Mouse (Mus musculus) limb, embryonic 11.5 days (tissue): ENCODE measurements around the gene Csad. TPM values are rescaled to one million over a fixed set of nuclear protein-coding genes. Genes with fewer than 3 reads are reported as not detected.
"Not testable (repeated sequence)": the region's sequence is repeated elsewhere in the genome, so short reads cannot be mapped to it uniquely, and the experiment has no call there.

Experiments
- ATAC-seq: fragments of 200-750 bp; cut with Nextera tagmentation; 2 replicates; pipeline ENCODE4 v1.8.0; 2017; ENCODE audit warnings: low read depth; ENCODE audit not compliant: insufficient number of reproducible peaks, low FRiP score, low TSS enrichment
- DNase-seq: peaks from one replicate; pipeline ENCODE4 v3.0.0-alpha.2; 2015; ENCODE audit warnings: low spot score
- H3K27ac ChIP-seq: fragments of 300-500 bp; sonication (generic); replicated peaks from 2 replicates; pipeline ENCODE4 v1.5.1; 2014; ENCODE audit warnings: low read depth, mild to moderate bottlenecking, low read length
- H3K27me3 ChIP-seq: fragments of 300-500 bp; sonication (generic); 2 replicates; pipeline ENCODE4 v1.6.1; 2014; ENCODE audit warnings: mild to moderate bottlenecking, low read length, mixed read lengths; ENCODE audit not compliant: control insufficient read depth, insufficient read depth
- H3K36me3 ChIP-seq: fragments of 300-500 bp; sonication (generic); 2 replicates; pipeline ENCODE4 v1.6.1; 2014; ENCODE audit warnings: mild to moderate bottlenecking, low read length, moderate library complexity, mixed read lengths; ENCODE audit not compliant: control insufficient read depth, insufficient read depth
- H3K4me1 ChIP-seq: fragments of 300-500 bp; sonication (generic); 2 replicates; pipeline ENCODE4 v1.6.1; 2014; ENCODE audit warnings: low read length, mixed read lengths; ENCODE audit not compliant: control insufficient read depth, insufficient read depth
- H3K4me2 ChIP-seq: fragments of 300-500 bp; sonication (generic); 2 replicates; pipeline ENCODE4 v1.6.1; 2014; ENCODE audit warnings: low read depth, mild to moderate bottlenecking, moderate library complexity; ENCODE audit not compliant: severe bottlenecking
- H3K4me3 ChIP-seq: fragments of 300-500 bp; sonication (generic); 2 replicates; pipeline ENCODE4 v1.5.1; 2014; ENCODE audit warnings: low read depth, low read length
- H3K9ac ChIP-seq: fragments of 300-500 bp; sonication (generic); 2 replicates; pipeline ENCODE4 v1.6.1; 2014; ENCODE audit warnings: mild to moderate bottlenecking, low read length
- H3K9me3 ChIP-seq: fragments of 300-500 bp; sonication (generic); 2 replicates; pipeline ENCODE4 v1.6.1; 2016; ENCODE audit warnings: low read length; ENCODE audit not compliant: control insufficient read depth
- WGBS: fragments of 180-500 bp; shearing (Covaris S2); extraction: QIAGEN DNeasy Blood & Tissue Kit; methylation state at CpG from one replicate; pipeline ENCODE4 v1.1.7; 2014; 5-methylcytosine and 5-hydroxymethylcytosine counted together
- polyA plus RNA-seq: library from polyadenylated mRNA; unstranded; fragments of >200 nt; fragmentation: Nextera tagmentation; extraction: Ambion mirVana; gene quantifications from 2 replicates; pipeline ENCODE4 v1.2.1, GENCODE M21; 2014

Gene Csad
- polyA plus RNA-seq, 1 experiment from 2014 or later = 37.3 TPM

DNA sequence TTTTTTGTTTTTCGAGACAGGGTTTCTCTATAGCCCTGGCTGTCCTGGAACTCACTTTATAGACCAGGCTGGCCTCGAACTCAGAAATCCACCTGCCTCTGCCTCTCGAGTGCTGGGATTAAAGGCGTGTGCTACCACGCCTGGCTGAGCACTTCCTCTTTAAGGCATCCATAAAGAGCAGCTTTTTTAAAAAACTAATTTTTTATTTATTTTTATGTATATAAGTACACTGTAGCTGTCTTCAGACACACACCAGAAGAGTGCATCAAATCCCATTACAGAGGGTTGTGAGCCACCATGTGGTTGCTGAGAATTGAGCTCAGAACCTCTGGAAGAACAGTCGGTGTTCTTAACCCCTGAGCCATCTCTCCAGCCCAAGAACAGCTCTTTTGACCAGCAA, 21.1 kb upstream of the Csad start:
- not testable (repeated sequence) for H3K9ac ChIP-seq, H3K4me1 ChIP-seq, DNase-seq, H3K36me3 ChIP-seq, H3K4me2 ChIP-seq, H3K27me3 ChIP-seq, H3K9me3 ChIP-seq, H3K27ac ChIP-seq, H3K4me3 ChIP-seq, ATAC-seq
- 79% methylated on average over 6 of the region's 6 CpGs for WGBS

GRCm38 (mm10) chr15:102224992-102225617, 20.6 kb upstream of the Csad start:
- Histone ChIP-seq H3K27ac (no peak overlapping the region), H3K9ac (peak overlapping the region; percentile 55; the same call in 1 of the 2 replicates)
- 11% methylated on average over 21 of the region's 21 CpGs for WGBS

GRCm38 (mm10) chr15:102224186-102224991, 19.9 kb upstream of the Csad start:
- Histone ChIP-seq H3K27ac (no peak overlapping the region), H3K4me1 (no peaks in the 10 kb centered on the region), H3K4me2 (peak overlapping the region; percentile 75)

More at GRCm38 (mm10) chr15:102224992-102225617, 20.6 kb upstream of the Csad start:
- Histone ChIP-seq H3K4me2 (peak overlapping the region; percentile 75), H3K27me3 (peaks cover 7% of the 10 kb centered on the region), H3K4me3 (peak overlapping the region; percentile 25), H3K4me1 (no peaks in the 10 kb centered on the region), H3K36me3 (no peaks in the 10 kb centered on the region), H3K9me3 (no peaks in the 10 kb centered on the region)
- ATAC-seq = no peak
- DNase-seq = no peak

GRCm38 (mm10) chr15:102222386-102222785, 17.9 kb upstream of the Csad start:
- Histone ChIP-seq H3K4me1 (no peaks in the 10 kb centered on the region), H3K4me2 (no peak overlapping the region), H3K36me3 (no peaks in the 10 kb centered on the region), H3K9ac (no peak overlapping the region), H3K4me3 (no peak overlapping the region), H3K9me3 (no peaks in the 10 kb centered on the region), H3K27me3 (peaks cover 7% of the 10 kb centered on the region), H3K27ac (no peak overlapping the region)
- ATAC-seq = no peak
- DNase-seq = no peak
- 71% methylated on average over 10 of the region's 10 CpGs for WGBS

More at GRCm38 (mm10) chr15:102224186-102224991, 19.9 kb upstream of the Csad start:
- no peaks in the 10 kb centered on the region for H3K9me3 ChIP-seq
- peak overlapping the region; percentile 25 for H3K4me3 ChIP-seq
- 3% methylated on average over 43 of the region's 43 CpGs for WGBS
- peak overlapping the region; percentile 55 for H3K9ac ChIP-seq
- H3K27me3 ChIP-seq = peaks cover 7% of the 10 kb centered on the region
- no peaks in the 10 kb centered on the region for H3K36me3 ChIP-seq
- peak; percentile 69 for ATAC-seq
- peak; percentile 90 for DNase-seq

GRCm38 (mm10) chr15:102217325-102217724, 12.8 kb upstream of the Csad start:
- Histone ChIP-seq H3K4me1 (no peaks in the 10 kb centered on the region), H3K27me3 (no peaks in the 10 kb centered on the region), H3K9me3 (no peaks in the 10 kb centered on the region), H3K4me3 (no peak overlapping the region), H3K36me3 (peaks cover 13% of the 10 kb centered on the region; the same call in 1 of the 2 replicates), H3K27ac (no peak overlapping the region), H3K9ac (no peak overlapping the region), H3K4me2 (no peak overlapping the region)
- DNase-seq (no peak), ATAC-seq (no peak)
- 85% methylated on average over 7 of the region's 7 CpGs for WGBS

GRCm38 (mm10) chr15:102216459-102217228, 12.1 kb upstream of the Csad start:
- 88% methylated on average over 16 of the region's 16 CpGs for WGBS
- H3K4me1 ChIP-seq = no peaks in the 10 kb centered on the region
- H3K36me3 ChIP-seq = peaks cover 15% of the 10 kb centered on the region; the same call in 1 of the 2 replicates
- DNase-seq = no peak
- no peaks in the 10 kb centered on the region for H3K27me3 ChIP-seq
- H3K4me2 ChIP-seq = no peak overlapping the region
- no peaks in the 10 kb centered on the region for H3K9me3 ChIP-seq
- no peak overlapping the region for H3K4me3 ChIP-seq
- H3K9ac ChIP-seq = no peak overlapping the region
- 0 out of 2 replicates have a peak, but pooled peaks have one; percentile 25 for ATAC-seq
- H3K27ac ChIP-seq = no peak overlapping the region

DNA sequence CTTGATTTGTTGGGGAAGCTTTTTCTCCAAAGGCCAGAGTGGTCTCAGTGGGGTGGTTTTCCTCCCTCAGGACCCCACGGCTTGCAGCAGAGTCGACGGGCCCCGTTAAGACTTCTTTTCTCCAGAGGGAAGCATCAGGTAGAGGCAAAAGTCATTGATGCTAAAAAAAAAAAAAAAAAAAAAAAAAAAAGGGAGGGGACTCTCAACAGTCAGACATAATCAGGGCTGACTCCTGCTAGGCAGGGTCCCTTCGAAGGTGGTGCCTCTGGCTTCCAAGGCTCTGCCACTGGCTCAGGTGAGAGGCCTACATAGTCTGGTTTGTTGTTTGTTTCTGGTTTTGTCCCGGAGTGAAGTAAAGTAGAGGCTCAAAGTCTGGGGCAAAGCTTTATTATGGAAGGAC, 11.1 kb upstream of the Csad start:
- Histone ChIP-seq H3K9ac (no peak overlapping the region), H3K4me3 (no peak overlapping the region), H3K4me1 (no peaks in the 10 kb centered on the region), H3K27me3 (no peaks in the 10 kb centered on the region), H3K27ac (no peak overlapping the region), H3K4me2 (no peak overlapping the region), H3K36me3 (peaks cover 15% of the 10 kb centered on the region; the same call in 1 of the 2 replicates), H3K9me3 (no peaks in the 10 kb centered on the region)
- 67% methylated on average over 6 of the region's 6 CpGs for WGBS
- DNase-seq = no peak
- ATAC-seq = no peak

DNA sequence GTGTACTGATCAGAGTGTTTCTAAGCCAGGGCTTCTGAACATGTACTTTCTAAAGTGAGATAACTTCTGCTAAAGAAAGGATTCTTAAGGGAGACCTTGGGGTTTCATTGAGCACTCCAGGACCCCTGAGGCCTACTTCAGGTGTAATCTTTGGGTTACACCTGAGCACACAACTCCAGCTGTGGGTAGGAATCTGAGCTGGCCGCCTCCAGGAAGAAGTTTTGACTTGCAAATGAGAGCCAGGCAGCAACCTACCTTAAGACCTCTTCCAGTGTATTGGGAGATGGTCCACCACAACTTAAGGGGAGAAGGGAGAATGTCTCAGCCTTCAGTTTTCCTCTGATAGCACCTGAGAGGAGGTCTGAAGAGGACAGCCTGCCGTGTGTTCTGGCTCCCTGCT, 9.6 kb upstream of the Csad start:
- H3K27ac ChIP-seq = no peak overlapping the region
- H3K27me3 ChIP-seq = no peaks in the 10 kb centered on the region
- H3K9me3 ChIP-seq = no peaks in the 10 kb centered on the region
- no peak overlapping the region for H3K4me3 ChIP-seq
- no peak overlapping the region for H3K4me2 ChIP-seq
- peaks cover 16% of the 10 kb centered on the region; the same call in 1 of the 2 replicates for H3K36me3 ChIP-seq
- WGBS = 43% methylated on average over 2 of the region's 2 CpGs
- no peak overlapping the region for H3K9ac ChIP-seq
- DNase-seq (no peak), ATAC-seq (no peak)
- no peaks in the 10 kb centered on the region for H3K4me1 ChIP-seq
